Mouse (Mus musculus) myocyte (in vitro differentiated cells): ENCODE results near the gene Lancl3. TPM values are rescaled to one million over a fixed set of nuclear protein-coding genes. Genes with fewer than 3 reads are reported as not detected.

Experiments used
- H3K27me3 ChIP-seq: one replicate; pipeline ENCODE4 v1.6.1; 2011; ENCODE audit not compliant: control insufficient read depth, insufficient read depth, insufficient read length
- H3K36me3 ChIP-seq: one replicate; pipeline ENCODE4 v1.6.1; 2011; ENCODE audit not compliant: control insufficient read depth, insufficient read depth
- H3K4me2 ChIP-seq: one replicate; pipeline ENCODE4 v1.6.1; 2011; ENCODE audit warnings: low read depth, control low read depth
- H3K4me3 ChIP-seq: one replicate; pipeline ENCODE4 v1.5.1; 2011; ENCODE audit warnings: mild to moderate bottlenecking, control low read depth, moderate library complexity
- H3K79me2 ChIP-seq: one replicate; pipeline ENCODE4 v1.6.1; 2011; ENCODE audit not compliant: control insufficient read depth, insufficient read depth
- H3ac ChIP-seq: one replicate; pipeline ENCODE4 v1.6.1; 2011; ENCODE audit not compliant: control insufficient read depth, insufficient read length
- CEBPB ChIP-seq: IDR thresholded peaks from 2 replicates; pipeline ENCODE4 v1.6.1; 2011; ENCODE audit warnings: mild to moderate bottlenecking, moderate library complexity; ENCODE audit not compliant: poor library complexity, insufficient read depth, severe bottlenecking
- E2F4 ChIP-seq: IDR thresholded peaks from one replicate; pipeline ENCODE4 v1.6.1; 2011; ENCODE audit warnings: mild to moderate bottlenecking, control low read depth, moderate library complexity; ENCODE audit not compliant: insufficient read depth
- MAX ChIP-seq: IDR thresholded peaks from one replicate; pipeline ENCODE4 v1.6.1; 2011; ENCODE audit warnings: low read depth, mild to moderate bottlenecking, control low read depth
- MYOD1 ChIP-seq, 3 experiments: IDR thresholded peaks; one replicate each; pipeline ENCODE4 v1.6.1; 2011; ENCODE audit warnings: control low read depth in 2 of 3, low read depth in 2 of 3, mild to moderate bottlenecking in 2 of 3, moderate library complexity in 1 of 3; ENCODE audit not compliant: insufficient read length in 2 of 3, control insufficient read depth in 1 of 3
- MYOG ChIP-seq, 3 experiments: IDR thresholded peaks; one replicate each; pipeline ENCODE4 v1.6.1; 2011; ENCODE audit warnings: control low read depth in 2 of 3, low read depth in 2 of 3, mild to moderate bottlenecking in 2 of 3; ENCODE audit not compliant: insufficient read length in 2 of 3, control insufficient read depth in 1 of 3, insufficient read depth in 1 of 3
- POLR2A ChIP-seq: IDR thresholded peaks from one replicate; pipeline ENCODE4 v1.6.1; 2011; ENCODE audit warnings: low read depth, mild to moderate bottlenecking, control low read depth, moderate library complexity; ENCODE audit not compliant: insufficient read length
- POLR2AphosphoS2 ChIP-seq: IDR thresholded peaks from one replicate; pipeline ENCODE4 v1.6.1; 2011; ENCODE audit warnings: low read depth, control low read depth; ENCODE audit not compliant: insufficient read length
- REST ChIP-seq: IDR thresholded peaks from one replicate; pipeline ENCODE4 v1.6.1; 2011; ENCODE audit warnings: mild to moderate bottlenecking, control low read depth, moderate library complexity; ENCODE audit not compliant: insufficient read depth, insufficient read length
- SRF ChIP-seq: IDR thresholded peaks from one replicate; pipeline ENCODE4 v1.6.1; 2011; ENCODE audit warnings: low read depth; ENCODE audit not compliant: control insufficient read depth, insufficient read length
- TCF12 ChIP-seq: IDR thresholded peaks from one replicate; pipeline ENCODE4 v1.6.1; 2011; ENCODE audit warnings: mild to moderate bottlenecking, control low read depth; ENCODE audit not compliant: poor library complexity, insufficient read depth, severe bottlenecking
- TCF3 ChIP-seq: IDR thresholded peaks from one replicate; pipeline ENCODE4 v1.6.1; 2011; ENCODE audit warnings: low read depth, control low read depth; ENCODE audit not compliant: insufficient read length
- USF1 ChIP-seq: IDR thresholded peaks from one replicate; pipeline ENCODE4 v1.6.1; 2011; ENCODE audit warnings: low read depth, mild to moderate bottlenecking, control low read depth, moderate library complexity
- polyA plus RNA-seq: library from polyadenylated mRNA; unstranded; fragments of >200 nt; fragmentation: generic; extraction: Trizol; gene quantifications from one replicate; pipeline ENCODE4 v1.2.1, GENCODE M21; 2012; ENCODE audit warnings: missing spikeins

Gene Lancl3
- polyA plus RNA-seq, 1 experiment, result 0.37 TPM

GRCm38 (mm10) chrX:9257831-9258230 is 58.1 kb downstream of the Lancl3 start:
- H3K79me2 ChIP-seq, result no peaks in the 10 kb centered on the region
- no peak overlapping the region for H3K4me3 ChIP-seq
- no peaks in the 10 kb centered on the region for H3K36me3 ChIP-seq
- no peak overlapping the region for H3K4me2 ChIP-seq
- H3ac ChIP-seq, result no peak overlapping the region
- no peaks in the 10 kb centered on the region for H3K27me3 ChIP-seq
- TF ChIP-seq POLR2A, result no peak
- TF ChIP-seq SRF, result no peak
- TF ChIP-seq USF1, result no peak
- no peak for TF ChIP-seq MYOG (IDR thresholded peaks at IDR 0.05; ENCODE audit: control insufficient read depth in 1 of 3, insufficient read depth in 1 of 3, insufficient read length in 2 of 3, low read depth in 2 of 3)
- TF ChIP-seq TCF3, result no peak
- no peak for TF ChIP-seq TCF12
- TF ChIP-seq POLR2AphosphoS2, result no peak
- no peak for TF ChIP-seq MYOD1 (IDR thresholded peaks at IDR 0.05; ENCODE audit: control insufficient read depth in 1 of 3, insufficient read length in 2 of 3, low read depth in 2 of 3)
- TF ChIP-seq E2F4, result no peak
- no peak for TF ChIP-seq MAX
- no peak for TF ChIP-seq REST
- TF ChIP-seq CEBPB, result no peak

GRCm38 (mm10) chrX:9259267-9259666 is 59.6 kb downstream of the Lancl3 start:
- no peak for TF ChIP-seq E2F4
- TF ChIP-seq USF1, result no peak
- no peak for TF ChIP-seq REST
- no peak for TF ChIP-seq MAX
- TF ChIP-seq SRF, result no peak
- TF ChIP-seq TCF12, result no peak
- no peak for TF ChIP-seq CEBPB
- TF ChIP-seq TCF3, result no peak
- no peak for TF ChIP-seq POLR2AphosphoS2
- TF ChIP-seq POLR2A, result no peak
- no peak for TF ChIP-seq MYOG (IDR thresholded peaks at IDR 0.05; ENCODE audit: control insufficient read depth in 1 of 3, insufficient read depth in 1 of 3, insufficient read length in 2 of 3, low read depth in 2 of 3)
- TF ChIP-seq MYOD1 (IDR thresholded peaks at IDR 0.05; ENCODE audit: control insufficient read depth in 1 of 3, insufficient read length in 2 of 3, low read depth in 2 of 3), result no peak

GRCm38 (mm10) chrX:9271112-9271511 is 71.4 kb downstream of the Lancl3 start:
- TF ChIP-seq CEBPB (no peak), USF1 (no peak), POLR2AphosphoS2 (no peak)
- no peak overlapping the region for H3K4me2 ChIP-seq
- H3K27me3 ChIP-seq, result no peaks in the 10 kb centered on the region
- H3K79me2 ChIP-seq, result no peaks in the 10 kb centered on the region
- no peak overlapping the region for H3K4me3 ChIP-seq
- H3K36me3 ChIP-seq, result no peaks in the 10 kb centered on the region
- H3ac ChIP-seq, result no peak overlapping the region

More at GRCm38 (mm10) chrX:9259267-9259666, 59.6 kb downstream of the Lancl3 start:
- Histone ChIP-seq H3K27me3 (no peaks in the 10 kb centered on the region), H3K79me2 (no peaks in the 10 kb centered on the region), H3K4me2 (no peak overlapping the region), H3ac (no peak overlapping the region), H3K36me3 (no peaks in the 10 kb centered on the region), H3K4me3 (no peak overlapping the region)

GRCm38 (mm10) chrX:9271947-9272459 is 72.3 kb downstream of the Lancl3 start:
- no peak overlapping the region for H3K4me3 ChIP-seq
- H3K4me2 ChIP-seq, result no peak overlapping the region
- TF ChIP-seq TCF12 (no peak), SRF (no peak), CEBPB (no peak), E2F4 (no peak), POLR2AphosphoS2 (no peak), POLR2A (no peak), REST (no peak), TCF3 (no peak), MAX (no peak), MYOD1 (IDR thresholded peaks at IDR 0.05; ENCODE audit: control insufficient read depth in 1 of 3, insufficient read length in 2 of 3, low read depth in 2 of 3) (no peak), USF1 (no peak), MYOG (IDR thresholded peaks at IDR 0.05; ENCODE audit: control insufficient read depth in 1 of 3, insufficient read depth in 1 of 3, insufficient read length in 2 of 3, low read depth in 2 of 3) (no peak)
- H3K27me3 ChIP-seq, result no peaks in the 10 kb centered on the region
- no peaks in the 10 kb centered on the region for H3K36me3 ChIP-seq
- H3ac ChIP-seq, result no peak overlapping the region
- no peaks in the 10 kb centered on the region for H3K79me2 ChIP-seq

- Histone ChIP-seq H3ac (no peak within 1 kb of the TSS), H3K27me3 (no peaks in the 10 kb centered on the region), H3K4me2 (no peak within 1 kb of the TSS), H3K36me3 (no peaks in the 10 kb centered on the region), H3K79me2 (no peaks in the 10 kb centered on the region), H3K4me3 (no peak within 1 kb of the TSS)
- TF ChIP-seq CEBPB (no peak), POLR2A (no peak), POLR2AphosphoS2 (no peak), USF1 (no peak), MAX (no peak)
Observed at GRCm38 (mm10) chrX:9272460-9273361, 73.0 kb downstream of the Lancl3 start, which contains the start of gene Xk. Xk (plus strand) TSS chrX:9272756.
